Mouse (Mus musculus): ENCODE results near the gene Olfr223.

DNA sequence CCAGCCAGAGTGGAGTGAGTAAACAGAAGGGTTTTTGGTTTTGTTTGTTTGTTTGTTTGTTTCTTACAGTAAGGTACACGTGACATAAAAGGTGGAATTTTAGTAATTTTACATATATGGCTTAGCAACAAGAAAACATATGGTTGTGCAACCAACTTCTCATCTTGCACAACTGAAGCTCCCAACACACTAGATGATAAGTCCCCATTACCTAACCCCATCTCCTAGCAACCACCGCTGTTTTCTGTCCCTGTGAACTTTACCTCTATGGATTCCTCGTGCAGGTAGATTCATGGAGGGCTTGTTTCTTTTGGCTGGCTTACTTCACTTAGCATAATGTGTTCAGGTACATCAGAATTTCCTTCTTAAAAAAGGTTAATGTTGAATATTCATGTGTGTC, 49.7 kb downstream of the Olfr223 start:
- no peak for TF ChIP-seq CTCF (IDR thresholded peaks at IDR 0.05; ENCODE audit: low read depth, low read length)
- no peak for TF ChIP-seq POLR2A (IDR thresholded peaks at IDR 0.05; ENCODE audit: insufficient read depth, low read length)
